Mouse (Mus musculus) ES-Bruce4 (cell line): Measurements from ENCODE around the gene Adgre4. TPM values are rescaled to one million over a fixed set of nuclear protein-coding genes. Genes with fewer than 3 reads are reported as not detected.

ENCODE experiments used
- H3K27ac ChIP-seq: 2 replicates; pipeline ENCODE4 v1.5.1; 2012; ENCODE audit warnings: low read length, inconsistent platforms; ENCODE audit not compliant: insufficient read depth
- H3K27me3 ChIP-seq: 2 replicates; pipeline ENCODE4 v1.6.1; 2012; ENCODE audit warnings: mild to moderate bottlenecking, low read length, inconsistent platforms; ENCODE audit not compliant: control insufficient read depth, poor library complexity, insufficient read depth, severe bottlenecking
- H3K36me3 ChIP-seq: 2 replicates; pipeline ENCODE4 v1.6.1; 2012; ENCODE audit warnings: inconsistent platforms, mild to moderate bottlenecking, low read length, moderate library complexity; ENCODE audit not compliant: control insufficient read depth, poor library complexity, insufficient read depth, severe bottlenecking
- H3K4me1 ChIP-seq: one replicate; pipeline ENCODE4 v1.8.1; 2011; ENCODE audit warnings: low read length; ENCODE audit not compliant: control insufficient read depth, insufficient read depth
- H3K4me3 ChIP-seq: 2 replicates; pipeline ENCODE4 v1.5.1; 2011; ENCODE audit warnings: low read depth, mild to moderate bottlenecking, low read length
- H3K9ac ChIP-seq: 2 replicates; pipeline ENCODE4 v1.6.1; 2012; ENCODE audit warnings: low read depth, mild to moderate bottlenecking, inconsistent platforms; ENCODE audit not compliant: poor library complexity, severe bottlenecking
- H3K9me3 ChIP-seq: replicated peaks from 2 replicates; pipeline ENCODE4 v1.6.1; 2012; ENCODE audit warnings: mild to moderate bottlenecking, low read length, inconsistent platforms; ENCODE audit not compliant: control insufficient read depth, poor library complexity, insufficient read depth, severe bottlenecking
- CTCF ChIP-seq: IDR thresholded peaks from one replicate; pipeline ENCODE4 v1.8.1; 2011; ENCODE audit warnings: low read depth, low read length
- EP300 ChIP-seq: IDR thresholded peaks from 2 replicates; pipeline ENCODE4 v1.6.1; 2011; ENCODE audit warnings: low read depth, low read length; ENCODE audit not compliant: insufficient read depth
- POLR2A ChIP-seq: IDR thresholded peaks from one replicate; pipeline ENCODE4 v1.8.1; 2011; ENCODE audit warnings: low read length; ENCODE audit not compliant: insufficient read depth
- polyA plus RNA-seq: library from polyadenylated mRNA; stranded (reverse); fragments of >200 nt; gene quantifications from 2 replicates; pipeline ENCODE4 v1.2.4, GENCODE M21; 2011; ENCODE audit warnings: low read depth; ENCODE audit not compliant: missing spikeins, insufficient read depth, insufficient read length

The Adgre4 gene
- polyA plus RNA-seq, 1 experiment = not detected

DNA sequence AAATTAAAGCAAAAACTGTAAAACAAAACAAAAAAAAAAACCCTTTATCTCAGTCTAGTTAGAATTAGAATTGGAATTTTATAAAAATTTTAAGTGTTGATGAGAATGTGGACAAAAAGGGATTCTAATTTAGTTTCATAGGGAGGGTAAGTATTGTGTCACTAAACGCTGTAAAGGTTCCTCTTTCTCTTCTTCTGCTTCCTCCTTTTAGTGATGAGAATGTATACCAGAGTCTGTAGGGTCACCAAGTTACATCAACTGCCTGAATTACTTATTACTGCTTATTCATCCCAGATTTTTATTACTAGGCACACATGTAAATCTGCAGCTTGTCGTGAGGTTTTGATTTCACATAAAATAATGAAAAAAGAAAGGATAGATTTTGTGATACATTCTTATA lies 23.6 kb upstream of the Adgre4 start:
- TF ChIP-seq POLR2A (no peak), EP300 (no peak), CTCF (no peak)
- no peak overlapping the region for H3K4me3 ChIP-seq
- H3K9ac ChIP-seq = no peak overlapping the region

DNA sequence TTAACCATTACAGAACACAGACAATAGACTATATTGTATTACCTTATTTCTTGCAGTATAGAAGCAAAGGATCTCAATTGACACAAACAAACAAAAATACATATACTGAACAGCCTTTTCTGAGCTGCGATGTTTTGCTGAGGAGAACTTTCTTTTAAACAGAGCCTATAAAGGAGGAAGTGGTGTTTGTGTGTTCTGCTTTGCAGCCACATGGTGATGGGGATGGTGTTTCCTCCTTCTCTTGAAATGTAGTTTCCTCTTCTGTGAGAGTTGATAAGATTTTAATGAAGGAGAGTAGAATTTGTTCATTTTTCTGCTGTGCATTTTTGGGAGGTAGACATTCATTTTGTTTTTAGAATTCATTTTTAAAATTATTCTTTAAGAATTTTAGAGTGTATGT lies 13.1 kb upstream of the Adgre4 start:
- no peaks in the 10 kb centered on the region for H3K36me3 ChIP-seq
- no peaks in the 10 kb centered on the region for H3K4me1 ChIP-seq
- H3K4me3 ChIP-seq = no peak overlapping the region
- no peak overlapping the region for H3K9ac ChIP-seq
- no peaks in the 10 kb centered on the region for H3K27me3 ChIP-seq
- TF ChIP-seq POLR2A (no peak), CTCF (no peak), EP300 (no peak)
- no peak overlapping the region for H3K27ac ChIP-seq
- no peaks in the 10 kb centered on the region for H3K9me3 ChIP-seq

More for the DNA sequence above, 23.6 kb upstream of the Adgre4 start:
- Histone ChIP-seq H3K27me3 (no peaks in the 10 kb centered on the region), H3K36me3 (no peaks in the 10 kb centered on the region), H3K9me3 (peaks cover 5% of the 10 kb centered on the region), H3K27ac (no peak overlapping the region), H3K4me1 (no peaks in the 10 kb centered on the region)

DNA sequence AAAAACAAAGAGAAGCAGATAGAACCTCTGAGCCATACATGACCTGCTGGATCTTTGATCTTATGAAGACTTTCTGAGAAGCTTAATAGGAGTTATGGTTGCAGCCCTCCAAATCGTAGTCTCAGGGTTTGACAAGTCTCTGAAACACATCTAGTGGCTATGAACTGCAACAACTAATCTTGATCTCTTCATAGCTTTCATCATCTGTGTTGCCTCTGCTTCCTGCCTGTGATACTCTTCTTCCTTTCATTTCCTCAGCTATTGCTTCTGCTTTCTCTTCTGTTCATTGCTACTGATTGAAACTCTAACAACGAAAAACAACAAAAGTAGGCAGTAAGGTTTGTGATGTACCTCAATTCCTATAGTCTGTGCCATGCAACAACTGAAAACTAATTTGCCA lies 1.4 kb downstream of the Adgre4 start:
- Histone ChIP-seq H3K27ac (no peak overlapping the region), H3K9ac (no peak overlapping the region), H3K9me3 (no peaks in the 10 kb centered on the region), H3K4me1 (no peaks in the 10 kb centered on the region), H3K4me3 (no peak overlapping the region), H3K27me3 (no peaks in the 10 kb centered on the region), H3K36me3 (no peaks in the 10 kb centered on the region)
- TF ChIP-seq POLR2A (no peak), CTCF (no peak), EP300 (no peak)

DNA sequence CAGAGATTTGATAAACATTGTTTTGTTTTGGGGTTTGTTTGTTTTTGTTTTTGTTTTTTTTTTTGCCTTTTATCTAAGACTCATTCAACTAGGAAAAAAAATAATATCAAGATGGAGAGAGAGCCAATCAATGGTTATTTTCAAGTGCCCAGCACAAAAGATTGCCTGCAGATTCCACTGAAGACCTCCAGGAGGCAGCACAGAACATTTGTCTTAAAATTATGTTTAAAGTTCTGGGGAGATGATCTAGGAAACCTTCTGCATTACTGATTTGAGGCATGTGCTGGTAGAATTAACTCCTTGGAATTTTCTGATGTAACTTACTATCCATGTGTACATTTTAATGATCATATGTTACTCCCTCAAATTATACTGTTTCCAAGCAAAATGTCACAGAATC lies 63.9 kb downstream of the Adgre4 start:
- no peak for TF ChIP-seq POLR2A
- TF ChIP-seq CTCF = no peak
- no peak for TF ChIP-seq EP300
- Histone ChIP-seq H3K27ac (no peak overlapping the region), H3K9me3 (no peaks in the 10 kb centered on the region), H3K27me3 (no peaks in the 10 kb centered on the region), H3K4me3 (no peak overlapping the region), H3K36me3 (no peaks in the 10 kb centered on the region), H3K9ac (no peak overlapping the region), H3K4me1 (no peaks in the 10 kb centered on the region)

DNA sequence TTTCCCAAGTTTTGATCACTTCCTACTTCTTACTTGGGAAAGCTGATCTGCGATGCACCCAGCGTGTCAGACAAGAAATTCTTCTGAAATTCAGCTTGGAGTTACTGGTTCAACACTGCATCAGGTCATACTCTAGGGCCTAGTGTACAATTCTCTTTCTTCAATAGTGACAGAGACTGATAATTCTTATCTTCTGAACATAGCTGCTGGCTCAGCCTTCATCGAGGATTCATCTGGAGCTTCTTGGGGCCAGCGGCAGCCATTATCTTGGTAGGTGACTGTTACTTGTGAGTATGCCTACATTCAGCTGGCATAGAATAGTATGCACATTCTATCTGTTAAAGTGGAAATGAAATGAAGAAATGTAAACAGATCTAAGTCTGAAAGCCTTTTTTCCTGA lies 67.1 kb downstream of the Adgre4 start:
- Histone ChIP-seq H3K4me1 (no peaks in the 10 kb centered on the region), H3K36me3 (no peaks in the 10 kb centered on the region), H3K4me3 (no peak overlapping the region), H3K9me3 (no peaks in the 10 kb centered on the region), H3K27ac (no peak overlapping the region), H3K27me3 (no peaks in the 10 kb centered on the region), H3K9ac (no peak overlapping the region)
- TF ChIP-seq EP300 = no peak
- TF ChIP-seq CTCF = no peak
- TF ChIP-seq POLR2A = no peak

DNA sequence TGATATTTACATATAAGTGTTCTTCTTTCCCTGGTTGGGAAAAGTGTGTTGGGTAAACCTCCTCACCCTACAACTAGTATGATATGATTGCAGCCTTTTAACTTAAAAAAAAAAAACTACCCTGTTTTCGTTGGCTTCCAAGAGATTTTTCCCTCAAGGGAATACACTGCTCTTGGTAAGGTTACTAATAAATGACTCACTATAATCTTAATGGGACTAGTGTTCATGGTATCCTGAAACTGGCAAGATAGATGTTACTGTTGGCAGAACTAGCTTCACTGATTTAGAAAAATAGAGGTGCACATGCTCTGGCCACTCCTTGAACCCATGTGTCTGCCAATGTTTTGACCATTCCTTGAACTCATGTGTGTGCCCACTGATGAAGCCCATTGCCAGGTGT lies 71.8 kb downstream of the Adgre4 start:
- no peak for TF ChIP-seq CTCF
- TF ChIP-seq EP300 = no peak
- no peak for TF ChIP-seq POLR2A
- no peak overlapping the region for H3K4me3 ChIP-seq
- H3K27me3 ChIP-seq = no peaks in the 10 kb centered on the region
- no peaks in the 10 kb centered on the region for H3K36me3 ChIP-seq
- no peaks in the 10 kb centered on the region for H3K9me3 ChIP-seq
- no peak overlapping the region for H3K9ac ChIP-seq
- H3K4me1 ChIP-seq = no peaks in the 10 kb centered on the region
- no peak overlapping the region for H3K27ac ChIP-seq
